Mouse (Mus musculus) liver, embryonic 13.5 days (tissue): ENCODE measurements at regions not wholly inside any gene's neighbourhood (a gene's known extent, or its start where the extent isn't known, plus 50 kb on each side); places are given as distances from the start of the nearest gene placed in this dataset.
"Not testable (repeated sequence)": the region's sequence is repeated elsewhere in the genome, so short reads cannot be mapped to it uniquely, and the experiment has no call there.

ENCODE experiments used
- ATAC-seq: fragments of 200-750 bp; cut with Nextera tagmentation; 2 replicates; pipeline ENCODE4 v1.8.0; 2017; ENCODE audit warnings: low read depth, mild to moderate bottlenecking, moderate number of reproducible peaks, moderate library complexity
- DNase-seq: peaks from one replicate; pipeline ENCODE4 v3.0.0; 2022
- H3K27ac ChIP-seq: fragments of 300-500 bp; sonication (generic); 2 replicates; pipeline ENCODE4 v1.5.1; 2015; ENCODE audit warnings: moderate library complexity, mild to moderate bottlenecking, inconsistent platforms
- H3K27me3 ChIP-seq: fragments of 300-500 bp; sonication (generic); 2 replicates; pipeline ENCODE4 v1.6.1; 2015; ENCODE audit warnings: mild to moderate bottlenecking, inconsistent platforms
- H3K36me3 ChIP-seq: fragments of 300-500 bp; sonication (generic); 2 replicates; pipeline ENCODE4 v1.6.1; 2015; ENCODE audit warnings: mild to moderate bottlenecking, inconsistent platforms
- H3K4me1 ChIP-seq: fragments of 300-500 bp; sonication (generic); replicated peaks from 2 replicates; pipeline ENCODE4 v1.6.1; 2015; ENCODE audit warnings: inconsistent platforms
- H3K4me2 ChIP-seq: fragments of 300-500 bp; sonication (generic); 2 replicates; pipeline ENCODE4 v1.6.1; 2015; ENCODE audit warnings: inconsistent platforms, mild to moderate bottlenecking, moderate library complexity
- H3K4me3 ChIP-seq: fragments of 300-500 bp; sonication (generic); replicated peaks from 2 replicates; pipeline ENCODE4 v1.5.1; 2015; ENCODE audit warnings: mild to moderate bottlenecking, inconsistent platforms
- H3K9ac ChIP-seq: fragments of 300-500 bp; sonication (generic); 2 replicates; pipeline ENCODE4 v1.6.1; 2015; ENCODE audit warnings: mild to moderate bottlenecking, inconsistent platforms
- H3K9me3 ChIP-seq: fragments of 300-500 bp; sonication (generic); replicated peaks from 2 replicates; pipeline ENCODE4 v1.6.1; 2016; ENCODE audit warnings: inconsistent platforms
- WGBS: fragments of 180-500 bp; shearing (Covaris S2); methylation state at CpG from one replicate; pipeline ENCODE4 v1.1.7; 2015; ENCODE audit not compliant: insufficient replicate concordance; 5-methylcytosine and 5-hydroxymethylcytosine counted together

GRCm38 (mm10) chr19:33010886-33011446, 253.7 kb downstream of the Pten start:
- Histone ChIP-seq H3K4me1 (no peaks in the 10 kb centered on the region), H3K9me3 (0 out of 2 replicates have a peak, but pooled peaks cover 3% of the 10 kb centered on the region), H3K27me3 (no peaks in the 10 kb centered on the region), H3K4me2 (no peak overlapping the region), H3K4me3 (no peak overlapping the region), H3K36me3 (no peaks in the 10 kb centered on the region), H3K27ac (no peak overlapping the region), H3K9ac (no peak overlapping the region)
- no peak for ATAC-seq
- no peak for DNase-seq
- 73% methylated on average over 11 of the region's 11 CpGs for WGBS

- H3K27me3 ChIP-seq, ATAC-seq, H3K9me3 ChIP-seq, H3K4me2 ChIP-seq, DNase-seq, H3K9ac ChIP-seq, H3K27ac ChIP-seq, H3K4me3 ChIP-seq, H3K36me3 ChIP-seq, H3K4me1 ChIP-seq: not testable (repeated sequence)
- 66% methylated on average over 9 of the region's 9 CpGs for WGBS
Observed at GRCm38 (mm10) chr19:33014879-33015278, 257.6 kb downstream of the Pten start.

GRCm38 (mm10) chr19:33021161-33021560, 263.9 kb downstream of the Pten start:
- no peak for ATAC-seq
- H3K27me3 ChIP-seq = no peaks in the 10 kb centered on the region

GRCm38 (mm10) chr19:33022839-33023428, 265.6 kb downstream of the Pten start:
- Histone ChIP-seq H3K36me3 (no peaks in the 10 kb centered on the region), H3K9me3 (no peaks in the 10 kb centered on the region), H3K9ac (no peak overlapping the region), H3K4me2 (no peak overlapping the region), H3K27ac (no peak overlapping the region), H3K4me3 (no peak overlapping the region), H3K27me3 (no peaks in the 10 kb centered on the region), H3K4me1 (no peaks in the 10 kb centered on the region)
- ATAC-seq (no peak), DNase-seq (no peak)
- 61% methylated on average over 2 of the region's 2 CpGs for WGBS

More at GRCm38 (mm10) chr19:33021161-33021560, 263.9 kb downstream of the Pten start:
- Histone ChIP-seq H3K4me2 (no peak overlapping the region), H3K4me1 (no peaks in the 10 kb centered on the region), H3K4me3 (no peak overlapping the region), H3K36me3 (no peaks in the 10 kb centered on the region), H3K27ac (no peak overlapping the region), H3K9ac (no peak overlapping the region), H3K9me3 (no peaks in the 10 kb centered on the region)
- 69% methylated on average over 3 of the region's 3 CpGs for WGBS
- no peak for DNase-seq

- 70% methylated on average over 5 of the region's 5 CpGs for WGBS
- Histone ChIP-seq H3K9me3 (no peaks in the 10 kb centered on the region), H3K4me3 (no peak overlapping the region), H3K36me3 (no peaks in the 10 kb centered on the region), H3K9ac (no peak overlapping the region), H3K4me2 (no peak overlapping the region), H3K4me1 (no peaks in the 10 kb centered on the region), H3K27me3 (no peaks in the 10 kb centered on the region), H3K27ac (no peak overlapping the region)
- DNase-seq (no peak), ATAC-seq (no peak)
Observed at GRCm38 (mm10) chr19:33029688-33030444, 272.6 kb downstream of the Pten start.

GRCm38 (mm10) chr19:33040512-33040911, 283.2 kb downstream of the Pten start:
- 48% methylated on average over 5 of the region's 5 CpGs for WGBS
- H3K4me3 ChIP-seq = no peak overlapping the region
- DNase-seq = no peak
- no peak overlapping the region for H3K9ac ChIP-seq
- H3K4me1 ChIP-seq = no peaks in the 10 kb centered on the region
- no peak overlapping the region for H3K27ac ChIP-seq
- ATAC-seq = no peak
- H3K27me3 ChIP-seq = no peaks in the 10 kb centered on the region
- H3K9me3 ChIP-seq = no peaks in the 10 kb centered on the region
- H3K36me3 ChIP-seq = no peaks in the 10 kb centered on the region
- H3K4me2 ChIP-seq = no peak overlapping the region

GRCm38 (mm10) chr19:33040991-33041390, 283.7 kb downstream of the Pten start:
- Histone ChIP-seq H3K4me3 (no peak overlapping the region), H3K4me2 (no peak overlapping the region), H3K36me3 (no peaks in the 10 kb centered on the region), H3K9ac (no peak overlapping the region), H3K9me3 (no peaks in the 10 kb centered on the region), H3K27ac (no peak overlapping the region), H3K27me3 (no peaks in the 10 kb centered on the region), H3K4me1 (no peaks in the 10 kb centered on the region)
- ATAC-seq (no peak), DNase-seq (no peak)
- WGBS = 63% methylated on average over 6 of the region's 6 CpGs

GRCm38 (mm10) chr19:33042760-33043159, 285.5 kb downstream of the Pten start:
- Histone ChIP-seq H3K4me1 (no peaks in the 10 kb centered on the region), H3K4me3 (no peak overlapping the region), H3K36me3 (no peaks in the 10 kb centered on the region), H3K27ac (no peak overlapping the region), H3K9ac (no peak overlapping the region), H3K4me2 (no peak overlapping the region), H3K9me3 (no peaks in the 10 kb centered on the region), H3K27me3 (no peaks in the 10 kb centered on the region)
- ATAC-seq (no peak), DNase-seq (no peak)
- 54% methylated on average over 2 of the region's 2 CpGs for WGBS

- Histone ChIP-seq H3K9ac (no peak overlapping the region), H3K4me1 (no peaks in the 10 kb centered on the region), H3K27ac (no peak overlapping the region), H3K9me3 (no peaks in the 10 kb centered on the region), H3K4me3 (no peak overlapping the region), H3K27me3 (no peaks in the 10 kb centered on the region), H3K4me2 (no peak overlapping the region), H3K36me3 (no peaks in the 10 kb centered on the region)
- DNase-seq (no peak), ATAC-seq (no peak)
- 52% methylated on average over 3 of the region's 3 CpGs for WGBS
Observed at GRCm38 (mm10) chr19:33043696-33044095, 286.4 kb downstream of the Pten start.

GRCm38 (mm10) chr19:33048754-33049442, 291.6 kb downstream of the Pten start:
- Histone ChIP-seq H3K27me3 (no peaks in the 10 kb centered on the region), H3K9ac (no peak overlapping the region), H3K4me3 (no peak overlapping the region), H3K9me3 (no peaks in the 10 kb centered on the region), H3K27ac (no peak overlapping the region), H3K36me3 (no peaks in the 10 kb centered on the region), H3K4me1 (no peaks in the 10 kb centered on the region), H3K4me2 (no peak overlapping the region)
- ATAC-seq (no peak), DNase-seq (no peak)
- 64% methylated on average over 9 of the region's 9 CpGs for WGBS

GRCm38 (mm10) chr19:33053199-33053867, 296.0 kb downstream of the Pten start:
- no peak overlapping the region for H3K4me2 ChIP-seq
- WGBS = 49% methylated on average over 4 of the region's 4 CpGs
- H3K4me1 ChIP-seq = no peaks in the 10 kb centered on the region
- DNase-seq (no peak), ATAC-seq (no peak)
- H3K4me3 ChIP-seq = no peak overlapping the region
- no peaks in the 10 kb centered on the region for H3K27me3 ChIP-seq
- H3K36me3 ChIP-seq = no peaks in the 10 kb centered on the region
- H3K27ac ChIP-seq = no peak overlapping the region
- no peaks in the 10 kb centered on the region for H3K9me3 ChIP-seq
- H3K9ac ChIP-seq = no peak overlapping the region
